Mouse (Mus musculus): Measurements from ENCODE around the gene Oas1c. TPM values are rescaled to one million over a fixed set of nuclear protein-coding genes. Genes with fewer than 3 reads are reported as not detected.

Oas1c gene
- 0.30 and 0.63 TPM in 2 replicates for polyA plus RNA-seq (2014; fragmentation: Nextera tagmentation; extraction: Ambion mirVana)

DNA sequence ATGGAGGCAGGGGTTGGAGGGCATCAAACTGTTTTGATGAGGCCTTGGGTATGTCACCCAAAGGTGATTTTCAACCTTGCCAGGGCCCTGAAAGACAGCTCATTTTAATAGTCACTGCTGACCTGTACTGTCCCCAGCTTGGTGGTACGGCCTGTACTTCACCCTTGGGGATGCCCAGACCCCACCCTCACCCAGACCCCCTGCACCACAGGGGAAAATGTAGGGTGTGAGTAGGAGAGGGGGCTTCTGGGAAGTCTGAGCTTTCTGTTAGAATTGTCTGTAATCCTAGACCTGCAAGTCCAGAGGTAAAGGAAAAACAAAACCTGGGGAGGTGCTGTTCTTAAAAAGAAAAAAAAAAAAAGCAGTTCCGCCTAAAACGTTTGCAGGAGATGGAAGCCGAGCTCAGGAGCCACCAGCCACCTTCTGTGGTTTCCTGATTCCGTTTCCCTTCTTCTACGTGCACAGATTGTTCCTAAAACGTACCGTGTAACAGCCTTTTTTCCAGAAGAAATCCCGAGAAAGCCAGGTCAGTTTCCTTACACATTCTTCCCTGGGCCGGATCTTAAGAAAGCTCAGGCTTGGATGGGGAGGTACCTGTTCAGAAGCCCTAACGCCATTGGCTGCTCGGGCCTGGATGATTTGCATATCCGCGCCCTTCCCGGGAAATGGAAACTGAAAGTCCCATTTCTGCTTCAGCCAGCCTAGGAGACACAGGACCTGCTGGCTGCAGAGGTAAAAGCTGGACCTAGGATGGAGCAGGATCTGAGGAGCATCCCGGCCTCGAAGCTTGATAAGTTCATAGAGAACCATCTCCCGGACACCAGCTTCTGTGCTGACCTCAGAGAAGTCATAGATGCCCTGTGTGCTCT lies at the start of gene Oas1c:
TSS of gene Oas1c (minus strand) at position 564 of the 869 bp plus-strand sequence.
- Histone ChIP-seq H3K27me3 (ENCODE audit: control insufficient read depth, insufficient read depth, low read length) (no peaks in the 10 kb centered on the region), H3K4me3 (ENCODE audit: low read length) (peak within 1 kb of the TSS; percentile 32), H3K9me3 (ENCODE audit: control insufficient read depth, low read length) (no peaks in the 10 kb centered on the region), H3K9ac (ENCODE audit: low read depth, low read length) (peak within 1 kb of the TSS; percentile 29; the same call in 1 of the 2 replicates), H3K4me1 (ENCODE audit: control insufficient read depth, insufficient read depth, low read length) (0 out of 2 replicates have a peak, but pooled peaks cover 5% of the 10 kb centered on the region), H3K4me2 (replicated peaks; ENCODE audit: low read depth, low read length) (peak within 1 kb of the TSS; percentile 46), H3K27ac (ENCODE audit: low read depth, low read length) (peak within 1 kb of the TSS; percentile 68), H3K36me3 (ENCODE audit: control insufficient read depth, insufficient read depth, low read length) (no peaks in the 10 kb centered on the region)
- peak; percentile 89 for ATAC-seq (ENCODE audit: low FRiP score, low TSS enrichment)
- WGBS: 5% methylated on average over 18 of the region's 18 CpGs

DNA sequence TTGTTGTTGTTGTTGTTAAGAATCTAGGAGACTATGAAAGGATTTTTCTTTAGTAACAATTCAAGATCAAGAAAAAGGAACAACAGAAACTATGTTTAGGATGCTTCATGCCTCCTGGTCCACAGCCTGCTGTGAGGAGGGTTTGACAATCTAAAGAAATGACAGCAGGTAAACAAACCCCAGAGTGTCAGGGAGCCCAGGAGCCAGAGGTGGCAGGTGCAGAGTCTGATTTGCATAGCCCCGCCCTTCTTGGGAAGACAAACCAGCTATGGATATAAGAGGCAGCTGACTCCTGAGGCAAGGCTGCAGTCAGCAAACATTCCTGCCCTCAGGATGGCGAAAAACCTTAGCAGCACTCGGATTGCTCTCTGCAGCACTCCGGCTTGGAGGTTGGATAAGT lies 48.8 kb upstream of the Oas1c start, which contains the start of gene Oas1h:
TSS of gene Oas1h (plus strand) at position 301 of the 400 bp plus-strand sequence.
- H3K4me1 ChIP-seq (ENCODE audit: control insufficient read depth, insufficient read depth, low read length): no peaks in the 10 kb centered on the region
- no peak within 1 kb of the TSS for H3K9ac ChIP-seq (ENCODE audit: low read depth, low read length)
- H3K27ac ChIP-seq (ENCODE audit: low read depth, low read length): no peak within 1 kb of the TSS
- H3K36me3 ChIP-seq (ENCODE audit: control insufficient read depth, insufficient read depth, low read length): no peaks in the 10 kb centered on the region
- H3K27me3 ChIP-seq (ENCODE audit: control insufficient read depth, insufficient read depth, low read length): no peaks in the 10 kb centered on the region
- no peak for ATAC-seq (ENCODE audit: low FRiP score, low TSS enrichment)
- no peaks in the 10 kb centered on the region for H3K9me3 ChIP-seq (ENCODE audit: control insufficient read depth, low read length)
- no peak within 1 kb of the TSS for H3K4me2 ChIP-seq (replicated peaks; ENCODE audit: low read depth, low read length)
- WGBS: 45% methylated on average over 4 of the region's 4 CpGs
- no peak within 1 kb of the TSS for H3K4me3 ChIP-seq (ENCODE audit: low read length)

DNA sequence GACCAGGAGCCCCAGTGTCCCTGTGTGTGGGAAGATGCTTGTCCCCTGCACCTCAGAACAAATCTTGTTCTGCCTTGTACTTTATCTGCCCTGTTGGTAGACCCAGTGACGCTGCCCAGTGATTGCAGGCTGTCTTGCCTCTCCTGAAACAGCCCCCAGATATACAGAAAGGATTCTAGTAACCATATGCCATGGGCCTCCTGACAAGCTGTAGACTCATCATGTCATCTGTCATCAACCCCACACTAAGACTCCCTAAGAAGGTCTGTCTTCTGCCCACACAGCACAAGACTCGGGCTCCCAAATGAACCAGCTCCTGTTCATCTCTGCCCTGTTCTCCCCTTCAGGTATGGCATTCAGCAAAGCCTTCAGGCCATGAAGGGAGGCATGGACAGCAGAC lies 46.9 kb upstream of the Oas1c start:
- Histone ChIP-seq H3K9ac (ENCODE audit: low read depth, low read length) (no peak overlapping the region), H3K4me2 (replicated peaks; ENCODE audit: low read depth, low read length) (no peak overlapping the region), H3K36me3 (ENCODE audit: control insufficient read depth, insufficient read depth, low read length) (no peaks in the 10 kb centered on the region), H3K4me1 (ENCODE audit: control insufficient read depth, insufficient read depth, low read length) (no peaks in the 10 kb centered on the region), H3K4me3 (ENCODE audit: low read length) (no peak overlapping the region), H3K9me3 (ENCODE audit: control insufficient read depth, low read length) (peaks cover 5% of the 10 kb centered on the region; the same call in 1 of the 2 replicates), H3K27me3 (ENCODE audit: control insufficient read depth, insufficient read depth, low read length) (no peaks in the 10 kb centered on the region), H3K27ac (ENCODE audit: low read depth, low read length) (no peak overlapping the region)
- no peak for ATAC-seq (ENCODE audit: low FRiP score, low TSS enrichment)
- WGBS: 85% methylated on average over 2 of the region's 2 CpGs

DNA sequence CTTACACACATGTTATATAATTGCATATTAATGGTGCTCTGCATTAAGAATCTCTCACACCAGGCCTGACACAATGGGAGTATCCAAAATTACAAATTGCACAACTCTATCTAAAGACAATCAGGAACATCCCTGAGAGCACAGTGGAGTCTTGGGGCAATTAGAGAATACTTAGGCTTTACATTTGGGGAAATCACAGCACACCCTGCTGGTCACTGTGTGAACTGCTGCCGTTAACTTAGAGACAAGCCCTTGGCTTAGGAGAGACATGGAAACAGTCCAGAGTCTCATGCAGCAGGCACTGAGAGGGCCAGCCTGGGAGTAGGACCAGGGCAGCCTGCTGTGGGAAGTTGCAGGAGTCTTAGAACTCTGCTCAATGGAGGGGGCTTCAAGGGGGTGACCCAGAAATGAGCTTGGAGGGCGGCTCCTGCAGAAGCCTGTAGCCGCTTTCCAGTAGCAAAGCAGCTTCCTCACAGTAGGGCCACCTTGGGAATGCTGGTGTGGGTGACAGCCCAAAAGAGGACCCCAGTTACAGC lies 37.4 kb upstream of the Oas1c start:
- Histone ChIP-seq H3K27me3 (ENCODE audit: control insufficient read depth, insufficient read depth, low read length) (no peaks in the 10 kb centered on the region), H3K9me3 (ENCODE audit: control insufficient read depth, low read length) (peaks cover 6% of the 10 kb centered on the region; the same call in 1 of the 2 replicates), H3K4me2 (replicated peaks; ENCODE audit: low read depth, low read length) (no peak overlapping the region), H3K4me1 (ENCODE audit: control insufficient read depth, insufficient read depth, low read length) (no peaks in the 10 kb centered on the region), H3K4me3 (ENCODE audit: low read length) (no peak overlapping the region), H3K9ac (ENCODE audit: low read depth, low read length) (no peak overlapping the region), H3K36me3 (ENCODE audit: control insufficient read depth, insufficient read depth, low read length) (no peaks in the 10 kb centered on the region), H3K27ac (ENCODE audit: low read depth, low read length) (no peak overlapping the region)
- no peak for ATAC-seq (ENCODE audit: low FRiP score, low TSS enrichment)
- WGBS: 67% methylated on average over 3 of the region's 3 CpGs

DNA sequence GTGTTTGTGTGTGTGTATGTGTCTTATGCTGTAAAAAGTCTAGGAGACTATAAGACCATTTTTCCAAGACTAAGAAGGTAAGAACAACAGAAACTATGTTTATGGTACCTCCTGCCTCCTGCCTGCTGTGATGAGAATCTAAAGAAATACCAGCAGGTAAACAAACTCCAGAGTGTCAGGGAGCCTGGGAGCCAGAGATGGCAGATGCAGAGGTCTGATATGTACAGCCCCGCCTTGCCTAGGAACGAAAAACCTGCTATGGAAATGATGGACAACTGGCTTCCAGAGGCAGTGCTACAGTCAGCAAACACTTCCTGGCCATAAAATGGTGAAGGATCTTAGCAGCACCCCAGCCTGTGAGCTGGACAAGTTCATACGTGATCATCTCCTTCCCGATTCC lies 34.8 kb upstream of the Oas1c start, which contains the start of gene Oas1f:
TSS of gene Oas1f (plus strand) at position 301 of the 400 bp plus-strand sequence.
- Histone ChIP-seq H3K9me3 (ENCODE audit: control insufficient read depth, low read length) (0 out of 2 replicates have a peak, but pooled peaks cover 2% of the 10 kb centered on the region), H3K4me3 (ENCODE audit: low read length) (no peak within 1 kb of the TSS), H3K27ac (ENCODE audit: low read depth, low read length) (no peak within 1 kb of the TSS), H3K36me3 (ENCODE audit: control insufficient read depth, insufficient read depth, low read length) (no peaks in the 10 kb centered on the region), H3K9ac (ENCODE audit: low read depth, low read length) (no peak within 1 kb of the TSS), H3K4me1 (ENCODE audit: control insufficient read depth, insufficient read depth, low read length) (no peaks in the 10 kb centered on the region), H3K27me3 (ENCODE audit: control insufficient read depth, insufficient read depth, low read length) (no peaks in the 10 kb centered on the region), H3K4me2 (replicated peaks; ENCODE audit: low read depth, low read length) (no peak within 1 kb of the TSS)
- WGBS: 77% methylated on average over 4 of the region's 4 CpGs
- no peak for ATAC-seq (ENCODE audit: low FRiP score, low TSS enrichment)

DNA sequence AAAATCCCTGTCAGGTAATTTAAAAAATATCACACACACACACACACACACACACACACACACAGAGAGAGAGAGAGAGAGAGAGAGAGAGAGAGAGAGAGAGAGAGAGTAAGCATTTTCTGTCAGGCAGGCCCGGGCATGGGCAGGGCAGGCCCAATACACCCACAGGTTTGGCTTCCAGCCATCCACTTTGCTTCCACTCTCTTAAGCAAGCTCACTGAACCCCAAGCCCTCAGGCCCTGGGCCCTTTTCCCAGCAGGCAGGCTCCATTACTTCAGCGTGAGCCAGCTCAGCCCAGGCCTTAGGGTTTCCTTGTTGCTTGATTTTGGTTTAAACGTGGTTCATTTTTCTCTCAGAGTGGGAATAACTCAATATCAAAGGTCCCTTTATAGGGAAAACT lies 32.4 kb upstream of the Oas1c start:
- no peak for ATAC-seq (ENCODE audit: low FRiP score, low TSS enrichment)
- Histone ChIP-seq H3K4me3 (ENCODE audit: low read length) (no peak overlapping the region), H3K9ac (ENCODE audit: low read depth, low read length) (no peak overlapping the region), H3K9me3 (ENCODE audit: control insufficient read depth, low read length) (0 out of 2 replicates have a peak, but pooled peaks cover 2% of the 10 kb centered on the region), H3K27ac (ENCODE audit: low read depth, low read length) (no peak overlapping the region), H3K36me3 (ENCODE audit: control insufficient read depth, insufficient read depth, low read length) (no peaks in the 10 kb centered on the region), H3K4me1 (ENCODE audit: control insufficient read depth, insufficient read depth, low read length) (no peaks in the 10 kb centered on the region), H3K4me2 (replicated peaks; ENCODE audit: low read depth, low read length) (no peak overlapping the region), H3K27me3 (ENCODE audit: control insufficient read depth, insufficient read depth, low read length) (no peaks in the 10 kb centered on the region)
- 86% methylated on average over 3 of the region's 3 CpGs for WGBS

DNA sequence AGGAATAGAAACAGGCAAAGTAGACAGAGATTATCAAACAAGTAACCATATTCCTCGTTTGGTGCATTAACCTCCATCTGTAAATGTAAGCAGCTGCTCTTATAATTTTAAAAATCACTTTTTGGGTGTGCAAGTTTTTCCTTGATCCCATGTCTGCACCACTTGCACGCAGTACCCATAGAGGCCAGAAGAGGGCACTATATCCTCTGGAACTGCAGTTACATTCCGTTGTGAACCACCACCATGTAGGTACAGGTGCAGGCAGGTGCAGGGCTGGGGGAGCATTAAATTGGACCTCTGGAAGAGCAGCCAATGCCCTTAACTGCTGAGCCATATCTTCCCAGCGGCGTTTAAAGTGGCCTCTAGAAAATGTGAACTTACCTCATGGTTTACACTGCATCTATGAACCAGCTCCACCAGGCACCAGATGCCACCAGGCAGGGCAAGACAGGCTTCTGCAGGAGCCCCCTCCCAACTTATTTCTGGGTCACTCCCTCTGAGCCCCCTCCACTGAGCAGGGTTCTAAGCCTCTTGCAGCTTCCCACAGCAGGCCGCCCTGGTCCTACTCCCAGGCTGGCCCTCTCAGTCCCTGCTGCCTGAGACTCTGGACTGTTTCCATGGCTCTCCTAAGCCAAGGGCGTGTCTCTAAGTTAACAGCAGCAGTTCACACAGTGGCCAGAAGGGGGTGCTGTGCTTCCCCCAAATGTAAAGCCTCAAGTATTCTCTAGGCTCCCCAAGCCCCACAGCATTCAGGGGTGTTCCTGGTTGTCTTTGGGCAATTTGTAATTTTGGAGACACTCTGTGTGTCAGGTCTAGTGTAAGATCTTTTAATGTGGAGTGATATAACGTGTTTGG lies 24.6 kb upstream of the Oas1c start:
- no peak overlapping the region for H3K27ac ChIP-seq (ENCODE audit: low read depth, low read length)

DNA sequence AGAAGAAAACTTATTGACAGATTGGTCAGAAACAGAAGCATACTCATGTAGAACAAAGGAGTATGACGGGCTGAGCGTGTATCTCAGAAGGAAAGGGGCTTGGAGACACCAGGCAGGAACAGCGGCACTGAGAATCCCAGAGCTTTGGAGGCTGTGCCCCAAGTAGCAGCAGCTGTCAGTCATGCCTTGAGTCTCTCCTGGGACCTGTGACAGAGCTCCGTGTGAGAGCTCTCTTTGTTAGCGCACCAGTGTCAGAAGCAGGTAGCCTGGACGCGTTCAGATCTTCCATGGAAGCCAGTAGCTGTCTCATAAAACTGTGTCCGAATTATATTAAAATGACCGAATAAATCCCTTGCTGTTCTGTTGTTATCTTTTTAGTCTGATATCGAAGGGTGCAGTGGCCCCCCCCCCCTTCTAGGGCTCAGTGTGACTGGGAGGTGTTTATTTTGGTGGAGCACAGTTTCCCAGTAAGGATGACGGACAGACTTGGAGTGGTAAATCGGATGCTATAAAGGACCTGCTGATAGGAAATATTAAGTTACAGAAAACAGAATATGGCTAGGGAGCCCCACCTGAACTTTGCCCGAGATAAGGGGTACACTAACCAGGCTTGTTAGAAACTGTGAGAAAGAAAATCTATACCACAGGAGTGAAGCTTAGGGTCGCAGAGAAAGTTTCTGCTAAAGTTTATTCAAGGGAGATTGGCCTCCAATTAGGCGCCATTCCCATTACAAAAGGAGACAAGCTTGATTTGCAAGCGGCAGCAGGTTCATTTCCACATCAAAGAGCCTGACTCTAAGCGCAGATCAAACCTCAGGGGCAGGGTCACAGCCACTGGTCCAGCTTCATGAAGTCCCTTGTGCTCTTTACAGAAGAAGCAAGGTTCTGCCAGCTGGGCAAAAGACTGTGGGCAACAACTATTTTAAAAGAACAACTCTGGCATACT lies 21.3 kb upstream of the Oas1c start:
- no peak for ATAC-seq (ENCODE audit: low FRiP score, low TSS enrichment)
- Histone ChIP-seq H3K4me1 (ENCODE audit: control insufficient read depth, insufficient read depth, low read length) (peaks cover 7% of the 10 kb centered on the region; the same call in 1 of the 2 replicates), H3K36me3 (ENCODE audit: control insufficient read depth, insufficient read depth, low read length) (no peaks in the 10 kb centered on the region), H3K27me3 (ENCODE audit: control insufficient read depth, insufficient read depth, low read length) (peaks cover 5% of the 10 kb centered on the region), H3K9me3 (ENCODE audit: control insufficient read depth, low read length) (no peaks in the 10 kb centered on the region), H3K27ac (ENCODE audit: low read depth, low read length) (no peak overlapping the region), H3K4me2 (replicated peaks; ENCODE audit: low read depth, low read length) (peak overlapping the region; percentile 8; the same call in 1 of the 2 replicates), H3K4me3 (ENCODE audit: low read length) (no peak overlapping the region), H3K9ac (ENCODE audit: low read depth, low read length) (no peak overlapping the region)
- 8% methylated on average over 17 of the region's 17 CpGs for WGBS

More for the DNA sequence above, 24.6 kb upstream of the Oas1c start:
- Histone ChIP-seq H3K4me3 (ENCODE audit: low read length) (no peak overlapping the region), H3K9me3 (ENCODE audit: control insufficient read depth, low read length) (no peaks in the 10 kb centered on the region), H3K27me3 (ENCODE audit: control insufficient read depth, insufficient read depth, low read length) (peaks cover 5% of the 10 kb centered on the region), H3K9ac (ENCODE audit: low read depth, low read length) (no peak overlapping the region), H3K4me1 (ENCODE audit: control insufficient read depth, insufficient read depth, low read length) (peaks cover 7% of the 10 kb centered on the region; the same call in 1 of the 2 replicates), H3K4me2 (replicated peaks; ENCODE audit: low read depth, low read length) (no peak overlapping the region), H3K36me3 (ENCODE audit: control insufficient read depth, insufficient read depth, low read length) (no peaks in the 10 kb centered on the region)
- no peak for ATAC-seq (ENCODE audit: low FRiP score, low TSS enrichment)
- 9% methylated on average over 8 of the region's 8 CpGs for WGBS
